Mouse (Mus musculus): ENCODE measurements around the gene Gm11985.

Gm11985 gene

GRCm38 (mm10) chr11:7184420-7184819, 3.9 kb downstream of the Gm11985 start:
- TF ChIP-seq GATA4 (IDR thresholded peaks at IDR 0.05; ENCODE audit: insufficient replicate concordance, low read length): no peak

GRCm38 (mm10) chr11:7182409-7183042, 5.8 kb downstream of the Gm11985 start:
- no peak for TF ChIP-seq GATA4 (IDR thresholded peaks at IDR 0.05; ENCODE audit: insufficient replicate concordance, low read length)

DNA sequence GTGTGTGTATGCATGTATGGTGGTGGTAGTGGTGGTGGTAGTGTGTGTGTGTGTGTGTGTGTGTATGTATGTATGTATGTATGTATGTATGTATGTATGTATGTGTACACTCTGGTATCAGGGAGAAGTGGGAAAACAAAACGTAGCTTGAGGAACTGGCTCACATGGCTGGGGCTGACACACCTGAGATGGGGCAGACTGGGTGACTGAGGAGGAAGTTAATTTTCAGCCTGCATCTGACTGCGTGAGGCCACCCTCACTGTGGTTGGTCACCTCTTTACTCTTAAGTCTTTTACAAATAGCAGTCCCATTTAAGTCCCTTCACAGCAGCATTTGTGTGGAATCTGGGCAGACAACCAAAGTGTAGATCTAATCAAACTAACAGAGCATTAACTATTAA, 9.1 kb downstream of the Gm11985 start:
- TF ChIP-seq GATA4 (IDR thresholded peaks at IDR 0.05; ENCODE audit: insufficient replicate concordance, low read length): no peak

- TF ChIP-seq GATA4 (IDR thresholded peaks at IDR 0.05; ENCODE audit: insufficient replicate concordance, low read length): no peak
Measured at GRCm38 (mm10) chr11:7178724-7179123, 9.6 kb downstream of the Gm11985 start.

- TF ChIP-seq GATA4 (IDR thresholded peaks at IDR 0.05; ENCODE audit: insufficient replicate concordance, low read length): no peak
Measured at GRCm38 (mm10) chr11:7173664-7174063, 14.7 kb downstream of the Gm11985 start.

GRCm38 (mm10) chr11:7169645-7170044, 18.7 kb downstream of the Gm11985 start:
- no peak for TF ChIP-seq GATA4 (IDR thresholded peaks at IDR 0.05; ENCODE audit: insufficient replicate concordance, low read length)

DNA sequence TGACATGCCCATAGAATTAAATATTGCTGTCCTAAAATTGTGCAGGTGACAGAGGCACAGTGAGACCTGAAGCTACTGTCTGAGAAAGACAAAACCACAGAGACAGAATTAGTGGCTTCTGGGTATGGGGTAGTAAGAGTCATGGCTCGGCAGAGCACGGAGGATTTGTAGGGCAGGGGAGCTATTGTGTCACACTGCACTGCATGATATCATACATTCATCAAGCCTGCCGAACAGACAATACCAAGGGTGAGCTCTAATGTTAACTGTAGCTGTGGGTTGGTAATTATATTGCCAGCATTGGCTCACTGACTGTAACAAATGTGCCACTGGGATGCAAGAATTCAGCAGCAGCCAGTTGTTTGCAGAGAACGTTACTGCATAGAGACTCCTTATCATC, 24.0 kb downstream of the Gm11985 start:
- no peak for TF ChIP-seq GATA4 (IDR thresholded peaks at IDR 0.05; ENCODE audit: insufficient replicate concordance, low read length)

DNA sequence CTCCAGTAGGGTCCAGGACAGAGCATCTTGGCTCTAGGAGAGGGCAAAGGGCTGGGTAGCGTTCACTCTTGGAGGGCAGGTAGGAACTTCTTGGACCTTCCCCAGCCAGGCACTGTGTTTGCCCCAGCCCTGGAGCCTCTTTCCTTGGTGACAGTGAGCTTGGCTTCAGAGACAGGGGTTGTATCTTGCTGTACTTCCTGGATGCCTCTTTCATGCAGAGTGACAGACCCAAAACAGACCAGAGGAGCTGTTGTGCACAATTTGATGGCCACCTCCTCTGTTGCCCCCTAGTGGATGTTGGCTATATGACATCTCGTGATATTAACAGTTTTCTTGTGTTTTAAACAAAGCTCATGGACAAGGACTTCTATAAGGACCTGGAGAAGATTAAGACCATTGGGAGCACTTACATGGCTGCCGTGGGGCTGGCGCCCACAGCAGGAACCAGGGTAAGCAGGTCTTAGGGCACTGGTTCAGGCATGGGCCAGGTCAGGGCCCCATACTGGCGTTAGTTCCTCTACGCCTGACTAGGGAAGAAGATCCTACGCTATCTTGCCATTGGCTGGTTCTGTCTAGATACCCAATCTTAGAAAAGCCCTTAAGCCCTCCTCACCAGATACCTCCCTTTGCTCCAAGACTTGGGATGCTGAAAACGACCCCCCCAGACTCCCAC, 26.7 kb downstream of the Gm11985 start:
- no peak for TF ChIP-seq GATA4 (IDR thresholded peaks at IDR 0.05; ENCODE audit: insufficient replicate concordance, low read length)

DNA sequence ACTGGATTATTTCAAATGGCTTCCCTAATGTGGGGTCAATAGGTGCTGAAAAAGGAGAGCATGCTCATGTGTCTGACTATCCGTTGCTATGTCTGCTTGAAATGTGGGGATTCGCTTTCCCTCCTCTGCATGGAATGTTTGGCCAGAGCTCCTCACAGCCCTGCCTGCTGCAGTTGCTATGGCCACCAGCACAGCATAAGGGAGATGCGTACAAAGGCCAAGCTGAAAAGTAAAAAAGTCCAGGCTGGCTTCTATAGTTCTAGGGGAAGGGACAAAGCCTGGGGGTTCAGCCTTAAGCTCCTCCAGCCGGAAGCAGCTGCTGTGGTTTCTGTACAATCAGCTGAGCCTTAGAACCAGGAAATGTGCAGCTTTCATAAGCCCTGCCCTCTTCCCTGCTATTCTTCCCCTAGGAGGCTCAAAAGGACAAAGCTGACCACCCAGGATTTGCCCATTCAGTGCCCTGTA, 27.7 kb downstream of the Gm11985 start:
- TF ChIP-seq GATA4 (IDR thresholded peaks at IDR 0.05; ENCODE audit: insufficient replicate concordance, low read length): no peak

DNA sequence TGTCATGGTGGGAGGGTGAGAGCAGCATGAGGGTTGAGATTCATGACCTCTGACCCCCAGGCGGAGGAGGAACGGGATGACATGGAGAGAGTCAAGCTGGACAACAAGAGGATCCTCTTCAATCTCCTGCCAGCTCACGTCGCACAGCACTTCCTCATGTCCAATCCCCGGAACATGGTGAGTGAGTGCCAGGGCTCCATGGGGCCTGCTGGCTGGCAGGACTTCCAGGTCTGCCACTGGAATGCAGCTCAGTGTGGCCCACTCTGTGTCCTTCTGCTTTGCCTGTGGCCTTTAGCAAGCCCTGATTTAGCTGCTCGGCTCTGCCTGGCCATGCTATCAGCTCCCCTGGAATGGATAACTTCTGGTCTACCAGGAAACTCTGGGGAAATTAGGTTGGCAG, 28.2 kb downstream of the Gm11985 start:
- no peak for TF ChIP-seq GATA4 (IDR thresholded peaks at IDR 0.05; ENCODE audit: insufficient replicate concordance, low read length)

- TF ChIP-seq GATA4 (IDR thresholded peaks at IDR 0.05; ENCODE audit: insufficient replicate concordance, low read length): no peak
Measured at GRCm38 (mm10) chr11:7158196-7158595, 30.2 kb downstream of the Gm11985 start.

DNA sequence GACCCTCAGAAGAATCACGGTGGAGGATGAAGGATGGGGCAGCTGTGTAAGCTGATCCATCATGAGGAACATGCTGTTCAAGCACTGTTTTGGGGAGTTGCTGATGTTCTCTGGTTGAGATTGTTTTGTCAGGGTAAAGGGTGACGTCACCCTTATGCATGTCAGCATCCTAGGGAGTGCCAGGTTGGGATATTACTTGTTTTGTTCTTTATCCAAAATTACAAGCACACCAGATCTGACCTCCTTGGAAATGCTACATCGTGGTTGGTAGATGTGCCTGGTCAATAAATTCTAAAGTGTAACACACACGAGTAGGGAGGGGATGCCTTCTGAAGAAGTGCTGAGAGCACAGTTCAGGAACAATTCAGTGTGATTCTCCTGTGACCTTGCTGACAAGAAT, 31.9 kb downstream of the Gm11985 start:
- TF ChIP-seq GATA4 (IDR thresholded peaks at IDR 0.05; ENCODE audit: insufficient replicate concordance, low read length): no peak

DNA sequence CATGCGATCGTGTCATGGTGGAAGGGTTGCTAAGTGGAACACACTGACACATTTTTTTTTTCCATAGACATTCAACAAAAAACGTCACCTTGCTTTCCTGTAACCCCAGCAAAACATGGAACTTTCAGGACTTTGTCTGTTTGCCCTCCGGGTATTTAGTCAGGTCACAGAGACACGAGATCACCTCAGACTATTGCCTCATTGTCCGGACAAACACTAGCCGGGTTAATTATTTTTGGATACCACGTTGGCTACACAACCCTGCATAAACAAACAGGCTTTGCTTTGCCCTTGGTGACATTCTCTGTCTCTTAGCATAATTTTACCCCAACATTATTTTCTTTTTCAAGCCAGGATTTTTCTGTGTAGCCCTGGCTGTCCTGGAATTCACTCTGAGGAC, 35.3 kb downstream of the Gm11985 start:
- TF ChIP-seq GATA4 (IDR thresholded peaks at IDR 0.05; ENCODE audit: insufficient replicate concordance, low read length): no peak

DNA sequence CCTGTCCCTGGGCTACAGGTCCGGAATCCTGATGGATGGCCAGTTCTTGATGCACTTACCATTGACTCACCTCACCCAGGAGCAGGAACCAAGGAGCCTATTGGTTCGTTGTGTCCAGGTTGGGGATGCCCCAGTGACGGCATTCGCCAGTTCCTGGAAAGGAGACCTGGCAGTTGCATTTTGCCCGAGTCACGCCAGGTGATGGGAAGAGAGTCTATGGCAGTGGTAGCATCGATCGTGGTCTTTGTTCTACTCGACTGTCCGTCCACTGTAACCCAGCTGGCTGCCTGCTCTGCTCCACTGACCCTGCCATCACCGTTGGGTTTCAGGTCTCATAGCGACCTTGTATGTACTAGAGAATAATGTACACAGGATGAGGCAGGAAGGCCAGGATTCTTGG, 36.0 kb downstream of the Gm11985 start:
- no peak for TF ChIP-seq GATA4 (IDR thresholded peaks at IDR 0.05; ENCODE audit: insufficient replicate concordance, low read length)

GRCm38 (mm10) chr11:7150511-7150910, 37.9 kb downstream of the Gm11985 start:
- TF ChIP-seq GATA4 (IDR thresholded peaks at IDR 0.05; ENCODE audit: insufficient replicate concordance, low read length): no peak

- no peak for TF ChIP-seq GATA4 (IDR thresholded peaks at IDR 0.05; ENCODE audit: insufficient replicate concordance, low read length)
Measured at GRCm38 (mm10) chr11:7149471-7149870, 38.9 kb downstream of the Gm11985 start.

GRCm38 (mm10) chr11:7147945-7148344, 40.4 kb downstream of the Gm11985 start:
- TF ChIP-seq GATA4 (IDR thresholded peaks at IDR 0.05; ENCODE audit: insufficient replicate concordance, low read length): no peak
